Mouse (Mus musculus) hindbrain, postnatal 0 days (tissue): ENCODE results near the gene Prex1. TPM values are rescaled to one million over a fixed set of nuclear protein-coding genes. Genes with fewer than 3 reads are reported as not detected.

Experiments used
- ATAC-seq: fragments of 200-750 bp; cut with Nextera tagmentation; 2 replicates; pipeline ENCODE4 v1.8.0; 2017; ENCODE audit warnings: mild to moderate bottlenecking, moderate TSS enrichment, moderate library complexity
- DNase-seq: peaks from one replicate; pipeline ENCODE4 v3.0.0-alpha.2; 2015; ENCODE audit warnings: low spot score
- H3K27ac ChIP-seq: fragments of 300-500 bp; sonication (generic); 2 replicates; pipeline ENCODE4 v1.5.1; 2014; ENCODE audit warnings: mild to moderate bottlenecking
- H3K27me3 ChIP-seq: fragments of 300-500 bp; sonication (generic); 2 replicates; pipeline ENCODE4 v1.6.1; 2014; ENCODE audit warnings: low read length, mixed read lengths; ENCODE audit not compliant: insufficient read depth
- H3K36me3 ChIP-seq: fragments of 300-500 bp; sonication (generic); 2 replicates; pipeline ENCODE4 v1.6.1; 2014; ENCODE audit warnings: low read length, mixed read lengths; ENCODE audit not compliant: insufficient read depth
- H3K4me1 ChIP-seq: fragments of 300-500 bp; sonication (generic); 2 replicates; pipeline ENCODE4 v1.6.1; 2014; ENCODE audit warnings: antibody characterized with exemption, low read length, mixed read lengths; ENCODE audit not compliant: insufficient read depth
- H3K4me2 ChIP-seq: fragments of 300-500 bp; sonication (generic); 2 replicates; pipeline ENCODE4 v1.6.1; 2014; ENCODE audit warnings: low read depth, mild to moderate bottlenecking, low read length, moderate library complexity, mixed read lengths
- H3K4me3 ChIP-seq: fragments of 300-500 bp; sonication (generic); 2 replicates; pipeline ENCODE4 v1.5.1; 2014; ENCODE audit warnings: low read length
- H3K9ac ChIP-seq: fragments of 300-500 bp; sonication (generic); replicated peaks from 2 replicates; pipeline ENCODE4 v1.6.1; 2014; ENCODE audit warnings: mild to moderate bottlenecking, low read length, moderate library complexity, mixed read lengths
- H3K9me3 ChIP-seq: fragments of 300-500 bp; sonication (generic); 2 replicates; pipeline ENCODE4 v1.6.1; 2016; ENCODE audit warnings: low read length, mixed read lengths
- CTCF ChIP-seq: IDR thresholded peaks from 2 replicates; pipeline ENCODE4 v1.5.1; 2016; ENCODE audit warnings: antibody characterized with exemption, control low read depth, low read depth
- WGBS: fragments of 180-500 bp; shearing (Covaris S2); extraction: QIAGEN DNeasy Blood & Tissue Kit; methylation state at CpG from one replicate; pipeline ENCODE4 v1.1.7; 2014; 5-methylcytosine and 5-hydroxymethylcytosine counted together
- polyA plus RNA-seq: library from polyadenylated mRNA; unstranded; fragments of >200 nt; fragmentation: Nextera tagmentation; extraction: Ambion mirVana; gene quantifications from 2 replicates; pipeline ENCODE4 v1.2.1, GENCODE M21; 2015
- total RNA-seq: library from RNA; depleted of rRNA; stranded (reverse); fragments of >200 nt; gene quantifications from 2 replicates; pipeline ENCODE4 v1.2.3, GENCODE M21; 2014

Prex1 gene
- total and polyA plus RNA-seq, 2 experiments from 2014 or later, result 24.2 to 63.2 TPM

DNA sequence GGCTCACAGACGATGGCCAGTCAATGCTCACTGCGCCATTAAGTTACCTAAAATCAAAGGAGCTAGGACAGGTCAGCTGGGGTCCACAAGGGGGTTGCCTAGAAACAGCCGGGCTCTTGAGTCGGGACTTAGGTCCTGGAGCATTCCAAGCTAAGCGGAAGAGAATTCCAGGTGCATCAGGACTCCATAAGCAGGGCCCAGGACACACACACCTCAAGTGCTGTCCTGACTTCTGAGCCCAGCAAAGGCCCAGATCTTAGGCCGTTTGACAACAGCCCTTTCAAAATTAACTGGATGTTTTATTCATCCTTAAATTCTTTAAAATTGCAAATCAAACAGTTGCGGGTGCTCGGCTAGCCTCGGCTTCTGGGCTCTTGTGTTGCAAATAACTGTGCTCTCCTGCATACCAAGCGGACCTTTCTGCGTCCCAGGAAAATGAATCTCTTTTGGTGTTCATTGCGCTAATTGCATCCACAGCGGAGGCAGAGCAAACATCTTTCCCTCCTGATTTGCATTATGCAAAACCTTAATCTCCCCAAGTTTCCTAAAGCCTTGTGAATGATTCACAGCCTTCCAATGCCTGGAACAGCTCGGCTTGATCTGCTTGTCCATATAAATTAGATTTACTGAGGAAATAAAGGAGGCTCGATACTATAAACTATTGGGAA is 161.7 kb downstream of the Prex1 start:
- no peak for ATAC-seq
- no peaks in the 10 kb centered on the region for H3K36me3 ChIP-seq
- no peak for TF ChIP-seq CTCF
- no peak overlapping the region for H3K4me3 ChIP-seq
- no peak for DNase-seq
- H3K4me1 ChIP-seq, result no peaks in the 10 kb centered on the region
- H3K27me3 ChIP-seq, result no peaks in the 10 kb centered on the region; the same call in 1 of the 2 replicates
- no peak overlapping the region for H3K27ac ChIP-seq
- no peak overlapping the region for H3K9ac ChIP-seq
- 41% methylated on average over 15 of the region's 15 CpGs for WGBS
- no peak overlapping the region for H3K4me2 ChIP-seq
- H3K9me3 ChIP-seq, result no peaks in the 10 kb centered on the region

DNA sequence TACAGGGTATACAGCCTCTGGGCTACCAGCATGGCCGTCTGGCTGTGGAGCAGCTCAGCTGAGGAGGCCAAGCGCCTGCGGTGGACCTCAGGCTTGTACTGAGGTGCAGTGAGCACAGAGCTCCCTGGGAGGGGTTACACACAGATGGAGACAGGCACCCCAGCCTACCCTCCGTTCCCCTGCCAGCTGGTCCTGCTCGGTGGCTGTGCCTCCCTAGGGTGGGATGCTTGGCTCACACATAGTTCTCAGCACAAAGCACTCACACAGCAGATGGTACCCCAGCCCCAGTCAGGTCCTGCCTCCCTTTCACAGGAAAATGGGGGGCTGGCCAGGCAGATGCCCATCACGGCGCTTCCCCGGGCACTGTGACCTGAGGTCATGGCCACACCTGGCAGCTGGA is 163.8 kb downstream of the Prex1 start:
- no peak overlapping the region for H3K9ac ChIP-seq
- ATAC-seq (peak; percentile 36; the same call in 1 of the 2 replicates), DNase-seq (no peak)

DNA sequence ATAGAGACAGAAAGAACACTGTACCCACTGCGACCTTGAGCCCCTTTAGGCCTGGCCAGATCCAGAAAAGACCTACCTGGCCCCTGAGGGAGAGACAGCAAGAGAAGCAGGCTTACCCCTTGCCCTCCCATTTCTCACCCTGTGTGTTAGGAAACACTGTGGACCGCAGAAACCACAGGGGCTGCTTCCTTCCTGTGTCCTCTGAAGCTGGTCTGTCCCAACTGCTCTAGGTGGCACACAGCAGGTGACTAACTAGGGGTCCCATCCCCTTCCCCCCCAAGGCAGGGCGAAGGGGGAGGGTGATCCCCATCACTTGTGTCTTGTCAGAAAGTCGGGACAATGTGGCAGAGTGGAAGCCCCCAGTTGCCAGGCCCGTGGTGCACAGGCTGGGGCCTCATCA is 164.6 kb downstream of the Prex1 start:
- no peaks in the 10 kb centered on the region for H3K9me3 ChIP-seq
- no peak overlapping the region for H3K4me2 ChIP-seq
- no peak overlapping the region for H3K9ac ChIP-seq
- 84% methylated on average over 5 of the region's 5 CpGs for WGBS
- H3K36me3 ChIP-seq, result no peaks in the 10 kb centered on the region
- ATAC-seq, result no peak
- no peak overlapping the region for H3K4me3 ChIP-seq
- TF ChIP-seq CTCF, result no peak
- no peaks in the 10 kb centered on the region for H3K4me1 ChIP-seq
- DNase-seq, result no peak
- no peaks in the 10 kb centered on the region for H3K27me3 ChIP-seq
- H3K27ac ChIP-seq, result no peak overlapping the region

More for the DNA sequence above, 163.8 kb downstream of the Prex1 start:
- 40% methylated on average over 8 of the region's 8 CpGs for WGBS
- no peak overlapping the region for H3K27ac ChIP-seq
- no peaks in the 10 kb centered on the region; the same call in 1 of the 2 replicates for H3K27me3 ChIP-seq
- TF ChIP-seq CTCF, result no peak
- H3K4me3 ChIP-seq, result no peak overlapping the region
- no peaks in the 10 kb centered on the region for H3K9me3 ChIP-seq
- H3K36me3 ChIP-seq, result no peaks in the 10 kb centered on the region
- H3K4me2 ChIP-seq, result no peak overlapping the region
- H3K4me1 ChIP-seq, result no peaks in the 10 kb centered on the region

DNA sequence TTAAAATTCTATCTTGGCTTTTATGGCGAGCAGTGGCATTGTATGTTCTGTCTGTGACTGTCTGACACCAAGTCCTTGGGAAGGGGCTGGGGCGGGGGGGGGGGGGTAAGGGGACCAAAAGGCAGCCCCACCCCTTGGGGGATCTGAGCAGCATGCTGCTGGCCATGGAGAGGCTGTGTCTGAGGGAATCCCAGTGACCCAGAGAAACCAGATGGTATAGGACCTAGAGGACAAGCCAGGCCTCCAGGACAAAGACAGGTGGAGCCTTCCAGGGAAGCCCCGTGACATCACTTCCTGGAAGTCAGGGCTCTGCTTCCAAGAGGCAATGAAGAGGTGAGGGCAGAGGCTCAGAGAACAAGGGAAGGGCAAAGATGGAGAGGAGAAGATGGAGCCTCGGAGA is 168.1 kb downstream of the Prex1 start:
- Histone ChIP-seq H3K9ac (no peak overlapping the region), H3K27ac (no peak overlapping the region), H3K4me2 (no peak overlapping the region), H3K9me3 (no peaks in the 10 kb centered on the region), H3K4me3 (no peak overlapping the region), H3K4me1 (peaks cover 8% of the 10 kb centered on the region; the same call in 1 of the 2 replicates), H3K36me3 (no peaks in the 10 kb centered on the region), H3K27me3 (no peaks in the 10 kb centered on the region)
- ATAC-seq (no peak), DNase-seq (no peak)
- TF ChIP-seq CTCF, result no peak
- WGBS, result 75% methylated on average over 4 of the region's 4 CpGs

DNA sequence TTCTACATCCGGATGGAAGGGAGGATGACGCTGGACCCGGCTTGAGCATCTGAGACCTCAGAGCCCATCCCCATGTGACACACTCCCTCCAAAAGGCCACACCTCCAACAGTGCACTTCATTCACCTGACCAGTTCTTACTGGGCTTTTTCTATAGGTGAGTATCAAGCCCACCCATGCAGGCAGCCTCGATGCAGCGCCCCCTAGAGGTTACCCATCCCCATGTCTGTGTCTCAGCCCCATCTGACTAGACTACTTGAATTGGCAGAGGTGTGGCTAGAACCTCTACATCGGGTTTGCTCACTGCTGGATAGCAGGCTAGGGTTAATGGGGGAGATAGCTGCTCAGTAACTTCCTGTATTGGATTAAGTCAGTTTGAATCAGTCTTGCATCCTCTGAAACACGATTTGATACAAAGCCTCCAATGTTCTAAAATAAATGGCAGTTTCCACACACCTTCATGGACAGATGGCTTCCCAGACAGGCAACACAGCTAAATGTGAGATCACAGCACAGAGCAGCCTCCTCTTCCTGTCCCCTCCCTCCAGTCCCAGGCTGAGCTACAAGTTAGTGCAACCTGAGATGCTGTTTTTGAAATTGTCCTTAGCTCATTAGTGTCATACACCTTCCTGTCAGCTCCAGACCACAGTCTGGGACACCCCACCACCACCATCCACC is 168.9 kb downstream of the Prex1 start:
- ATAC-seq (no peak), DNase-seq (no peak)
- WGBS, result 50% methylated on average over 7 of the region's 7 CpGs
- H3K36me3 ChIP-seq, result no peaks in the 10 kb centered on the region
- H3K4me3 ChIP-seq, result no peak overlapping the region
- H3K4me2 ChIP-seq, result no peak overlapping the region
- no peak overlapping the region for H3K27ac ChIP-seq
- H3K4me1 ChIP-seq, result peaks cover 8% of the 10 kb centered on the region; the same call in 1 of the 2 replicates
- H3K27me3 ChIP-seq, result no peaks in the 10 kb centered on the region
- TF ChIP-seq CTCF, result peak; percentile 36
- H3K9ac ChIP-seq, result no peak overlapping the region
- H3K9me3 ChIP-seq, result no peaks in the 10 kb centered on the region

DNA sequence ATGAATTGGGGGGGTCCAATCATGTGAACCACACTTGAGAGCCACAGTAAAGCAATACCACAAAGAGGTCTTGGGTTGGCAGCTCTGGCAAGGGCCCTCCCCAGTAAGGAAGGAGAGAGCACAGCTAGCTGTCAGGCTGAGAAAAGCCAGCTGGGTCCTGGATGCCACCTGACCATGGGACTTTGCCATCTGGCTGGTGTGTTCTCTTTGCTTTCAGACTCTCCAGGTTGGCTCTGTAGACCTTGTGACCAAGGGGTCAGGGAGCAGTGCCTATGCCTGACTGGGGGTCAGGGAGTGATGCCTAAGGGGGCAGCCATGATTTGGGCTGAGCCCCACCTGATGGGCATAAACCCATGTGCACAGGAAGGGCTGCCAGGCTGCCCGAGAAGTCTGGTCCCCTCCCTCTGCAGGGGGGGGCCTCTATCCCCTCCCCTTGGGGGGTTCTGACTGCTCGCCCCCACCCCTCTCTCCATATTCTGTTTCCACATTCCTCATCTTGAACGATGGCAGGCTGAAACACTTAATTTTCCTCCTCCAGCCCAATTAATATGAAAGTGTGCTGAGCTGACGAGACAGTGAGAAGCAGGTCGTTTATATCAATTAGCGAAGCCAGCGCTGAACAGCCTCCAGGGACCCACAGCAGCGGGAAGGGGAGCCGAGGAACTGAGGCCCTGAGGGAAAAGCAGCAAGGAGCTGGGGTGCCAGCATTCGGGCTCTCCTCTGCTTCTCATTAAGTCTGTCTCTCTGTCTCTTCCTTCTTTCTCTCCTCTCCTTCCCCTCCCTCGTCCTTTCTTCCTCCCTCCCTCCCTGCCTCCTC is 172.3 kb downstream of the Prex1 start:
- Histone ChIP-seq H3K27ac (no peak overlapping the region), H3K27me3 (no peaks in the 10 kb centered on the region), H3K9me3 (no peaks in the 10 kb centered on the region), H3K4me3 (no peak overlapping the region), H3K9ac (no peak overlapping the region), H3K4me1 (peaks cover 8% of the 10 kb centered on the region; the same call in 1 of the 2 replicates), H3K36me3 (no peaks in the 10 kb centered on the region), H3K4me2 (peak overlapping the region; percentile 5; the same call in 1 of the 2 replicates)
- DNase-seq, result peak; percentile 51
- WGBS, result 14% methylated on average over 11 of the region's 11 CpGs
- TF ChIP-seq CTCF, result no peak
- ATAC-seq, result 0 out of 2 replicates have a peak, but pooled peaks have one; percentile 25
